Mouse (Mus musculus): ENCODE measurements at regions not wholly inside any gene's neighbourhood (a gene's known extent, or its start where the extent isn't known, plus 50 kb on each side); places are given as distances from the start of the nearest gene placed in this dataset.

GRCm38 (mm10) chr3:102596944-102597551 is 127.3 kb downstream of the Ngf start:
- no peak for TF ChIP-seq POLR2A (IDR thresholded peaks at IDR 0.05; ENCODE audit: extremely low read depth, insufficient read depth, low read length)
- TF ChIP-seq CTCF (IDR thresholded peaks at IDR 0.05; ENCODE audit: extremely low read depth, insufficient read depth, low read length): no peak
